Mouse (Mus musculus) kidney, embryonic 16.5 days (tissue): ENCODE data around the gene Tmem163. TPM values are rescaled to one million over a fixed set of nuclear protein-coding genes. Genes with fewer than 3 reads are reported as not detected.

Experiments
- ATAC-seq: fragments of 200-750 bp; cut with Nextera tagmentation; 2 replicates; pipeline ENCODE4 v1.8.0; 2017; ENCODE audit warnings: moderate TSS enrichment; ENCODE audit not compliant: low FRiP score, low TSS enrichment
- H3K27ac ChIP-seq: fragments of 300-500 bp; sonication (generic); 2 replicates; pipeline ENCODE4 v1.5.1; 2014; ENCODE audit warnings: low read length
- H3K27me3 ChIP-seq: fragments of 300-500 bp; sonication (generic); 2 replicates; pipeline ENCODE4 v1.6.1; 2014; ENCODE audit warnings: low read length, control low read depth, mixed read lengths; ENCODE audit not compliant: insufficient read depth
- H3K36me3 ChIP-seq: fragments of 300-500 bp; sonication (generic); 2 replicates; pipeline ENCODE4 v1.6.1; 2014; ENCODE audit warnings: low read length, control low read depth, mixed read lengths; ENCODE audit not compliant: insufficient read depth
- H3K4me1 ChIP-seq: fragments of 300-500 bp; sonication (generic); 2 replicates; pipeline ENCODE4 v1.6.1; 2014; ENCODE audit warnings: low read length, control low read depth, mixed read lengths; ENCODE audit not compliant: insufficient read depth
- H3K4me2 ChIP-seq: fragments of 300-500 bp; sonication (generic); replicated peaks from 2 replicates; pipeline ENCODE4 v1.6.1; 2014; ENCODE audit warnings: low read depth, low read length
- H3K4me3 ChIP-seq: fragments of 300-500 bp; sonication (generic); 2 replicates; pipeline ENCODE4 v1.5.1; 2014; ENCODE audit warnings: mild to moderate bottlenecking, low read length
- H3K9ac ChIP-seq: fragments of 300-500 bp; sonication (generic); replicated peaks from 2 replicates; pipeline ENCODE4 v1.6.1; 2014; ENCODE audit warnings: low read length
- H3K9me3 ChIP-seq: fragments of 300-500 bp; sonication (generic); 2 replicates; pipeline ENCODE4 v1.6.1; 2016; ENCODE audit warnings: low read length, control low read depth
- WGBS: fragments of 180-500 bp; shearing (Covaris S2); extraction: QIAGEN DNeasy Blood & Tissue Kit; methylation state at CpG from one replicate; pipeline ENCODE4 v1.1.7; 2014; 5-methylcytosine and 5-hydroxymethylcytosine counted together
- polyA plus RNA-seq: library from polyadenylated mRNA; unstranded; fragments of >200 nt; fragmentation: Nextera tagmentation; extraction: Ambion mirVana; gene quantifications from 2 replicates; pipeline ENCODE4 v1.2.1, GENCODE M21; 2015

Tmem163 gene
- polyA plus RNA-seq, 1 experiment from 2014 or later, result 0.99 TPM

- ATAC-seq, result peak; percentile 55
- no peak overlapping the region for H3K9ac ChIP-seq
- no peak overlapping the region for H3K27ac ChIP-seq
- no peak overlapping the region for H3K4me3 ChIP-seq
- H3K27me3 ChIP-seq, result no peaks in the 10 kb centered on the region
- H3K36me3 ChIP-seq, result 0 out of 2 replicates have a peak, but pooled peaks cover 4% of the 10 kb centered on the region
- 41% methylated on average over 9 of the region's 9 CpGs for WGBS
- no peak overlapping the region for H3K4me2 ChIP-seq
- peaks cover 9% of the 10 kb centered on the region for H3K4me1 ChIP-seq
- H3K9me3 ChIP-seq, result no peaks in the 10 kb centered on the region
Measured at GRCm38 (mm10) chr1:127461017-127461416, 218.3 kb downstream of the Tmem163 start.

GRCm38 (mm10) chr1:127459576-127459975 is 219.8 kb downstream of the Tmem163 start:
- Histone ChIP-seq H3K36me3 (0 out of 2 replicates have a peak, but pooled peaks cover 4% of the 10 kb centered on the region), H3K9ac (no peak overlapping the region), H3K4me3 (no peak overlapping the region), H3K27me3 (no peaks in the 10 kb centered on the region), H3K27ac (no peak overlapping the region), H3K9me3 (no peaks in the 10 kb centered on the region), H3K4me1 (peaks cover 5% of the 10 kb centered on the region), H3K4me2 (no peak overlapping the region)
- ATAC-seq, result no peak
- 53% methylated on average over 7 of the region's 7 CpGs for WGBS

- WGBS, result 8% methylated on average over 6 of the region's 6 CpGs
- Histone ChIP-seq H3K36me3 (0 out of 2 replicates have a peak, but pooled peaks cover 4% of the 10 kb centered on the region), H3K27me3 (no peaks in the 10 kb centered on the region), H3K4me3 (no peak overlapping the region), H3K9me3 (no peaks in the 10 kb centered on the region), H3K27ac (no peak overlapping the region), H3K4me2 (no peak overlapping the region), H3K9ac (no peak overlapping the region), H3K4me1 (peaks cover 2% of the 10 kb centered on the region)
- ATAC-seq, result peak; percentile 55; the same call in 1 of the 2 replicates
Measured at GRCm38 (mm10) chr1:127459015-127459451, 220.3 kb downstream of the Tmem163 start.

GRCm38 (mm10) chr1:127453397-127453796 is 226.0 kb downstream of the Tmem163 start:
- 85% methylated on average over 6 of the region's 6 CpGs for WGBS
- H3K9ac ChIP-seq, result no peak overlapping the region
- no peak overlapping the region for H3K4me3 ChIP-seq
- no peak for ATAC-seq
- H3K4me2 ChIP-seq, result no peak overlapping the region
- H3K4me1 ChIP-seq, result no peaks in the 10 kb centered on the region
- no peaks in the 10 kb centered on the region for H3K27me3 ChIP-seq
- 0 out of 2 replicates have a peak, but pooled peaks cover 2% of the 10 kb centered on the region for H3K9me3 ChIP-seq
- no peak overlapping the region for H3K27ac ChIP-seq
- peaks cover 8% of the 10 kb centered on the region for H3K36me3 ChIP-seq

- Histone ChIP-seq H3K27ac (no peak overlapping the region), H3K9ac (no peak overlapping the region), H3K36me3 (peaks cover 7% of the 10 kb centered on the region), H3K4me1 (peaks cover 40% of the 10 kb centered on the region), H3K4me3 (no peak overlapping the region), H3K27me3 (no peaks in the 10 kb centered on the region), H3K9me3 (0 out of 2 replicates have a peak, but pooled peaks cover 4% of the 10 kb centered on the region), H3K4me2 (no peak overlapping the region)
- ATAC-seq, result no peak
- WGBS, result 38% methylated on average over 5 of the region's 5 CpGs
Measured at GRCm38 (mm10) chr1:127444836-127445485, 234.4 kb downstream of the Tmem163 start.

GRCm38 (mm10) chr1:127442880-127443877 is 236.2 kb downstream of the Tmem163 start:
- Histone ChIP-seq H3K4me1 (peaks cover 47% of the 10 kb centered on the region), H3K27me3 (no peaks in the 10 kb centered on the region), H3K9ac (no peak overlapping the region), H3K4me2 (no peak overlapping the region), H3K36me3 (no peaks in the 10 kb centered on the region), H3K4me3 (no peak overlapping the region), H3K9me3 (no peaks in the 10 kb centered on the region), H3K27ac (peak overlapping the region; percentile 52; the same call in 1 of the 2 replicates)
- peak; percentile 17 for ATAC-seq
- 32% methylated on average over 14 of the region's 14 CpGs for WGBS

GRCm38 (mm10) chr1:127441736-127442135 is 237.6 kb downstream of the Tmem163 start:
- no peak for ATAC-seq
- Histone ChIP-seq H3K4me3 (no peak overlapping the region), H3K36me3 (no peaks in the 10 kb centered on the region), H3K9me3 (no peaks in the 10 kb centered on the region), H3K27me3 (no peaks in the 10 kb centered on the region), H3K27ac (no peak overlapping the region), H3K4me1 (peaks cover 47% of the 10 kb centered on the region), H3K9ac (no peak overlapping the region), H3K4me2 (no peak overlapping the region)
- WGBS, result 44% methylated on average over 3 of the region's 3 CpGs

- Histone ChIP-seq H3K4me3 (no peak overlapping the region), H3K27me3 (no peaks in the 10 kb centered on the region), H3K36me3 (no peaks in the 10 kb centered on the region), H3K4me2 (no peak overlapping the region), H3K9ac (no peak overlapping the region), H3K4me1 (peaks cover 47% of the 10 kb centered on the region), H3K9me3 (no peaks in the 10 kb centered on the region), H3K27ac (no peak overlapping the region)
- no peak; the same call in 1 of the 2 replicates for ATAC-seq
- WGBS, result 44% methylated on average over 1 of the region's 1 CpGs
Measured at GRCm38 (mm10) chr1:127441007-127441406, 238.3 kb downstream of the Tmem163 start.

GRCm38 (mm10) chr1:127439452-127439891 is 239.9 kb downstream of the Tmem163 start:
- H3K4me1 ChIP-seq, result peaks cover 41% of the 10 kb centered on the region
- H3K4me2 ChIP-seq, result no peak overlapping the region
- H3K4me3 ChIP-seq, result no peak overlapping the region
- no peak for ATAC-seq
- no peaks in the 10 kb centered on the region for H3K27me3 ChIP-seq
- H3K9me3 ChIP-seq, result no peaks in the 10 kb centered on the region
- H3K9ac ChIP-seq, result no peak overlapping the region
- H3K27ac ChIP-seq, result no peak overlapping the region
- 59% methylated on average over 9 of the region's 9 CpGs for WGBS
- no peaks in the 10 kb centered on the region for H3K36me3 ChIP-seq
